Mouse (Mus musculus) 416B (cell line): ENCODE measurements around the gene Ddx5.
"Not testable (repeated sequence)": the region's sequence is repeated elsewhere in the genome, so short reads cannot be mapped to it uniquely, and the experiment has no call there.

ENCODE experiments used
- DNase-seq: peaks from one replicate; pipeline ENCODE4 v3.0.0; 2011; ENCODE audit warnings: low read depth

The Ddx5 gene

GRCm38 (mm10) chr11:106762139-106762799, 26.7 kb downstream of the Ddx5 start:
- peak; percentile 94 for DNase-seq

GRCm38 (mm10) chr11:106760511-106760910, 28.5 kb downstream of the Ddx5 start:
- DNase-seq = no peak

- DNase-seq = peak; percentile 93
Observed at GRCm38 (mm10) chr11:106759028-106759427, 30.0 kb downstream of the Ddx5 start.

- DNase-seq = no peak
Observed at GRCm38 (mm10) chr11:106755583-106755982, 33.4 kb downstream of the Ddx5 start.

DNA sequence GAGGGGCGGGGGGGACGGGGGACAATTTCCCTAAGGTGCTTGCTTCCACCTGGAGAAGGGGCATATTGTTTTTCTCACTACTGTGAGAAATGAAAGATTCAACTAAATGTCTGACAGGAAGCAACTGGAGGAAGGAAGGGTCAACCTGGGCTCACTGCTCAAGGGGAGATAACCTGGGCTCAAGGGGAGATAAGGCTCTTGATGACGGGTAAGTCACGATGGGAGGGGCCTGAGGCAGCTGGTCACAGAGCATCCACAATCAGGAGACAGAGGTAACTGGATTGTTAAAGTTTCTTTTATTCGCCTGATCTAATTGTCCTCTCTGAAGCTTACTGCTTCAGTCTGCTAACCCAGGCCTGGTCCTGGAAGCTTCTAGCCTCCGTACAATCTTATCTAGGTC, 35.7 kb downstream of the Ddx5 start:
- DNase-seq = no peak

- DNase-seq = peak; percentile 95
Observed at GRCm38 (mm10) chr11:106752103-106752502, 36.9 kb downstream of the Ddx5 start.

- DNase-seq = peak; percentile 98
Observed at GRCm38 (mm10) chr11:106751039-106752018, 37.7 kb downstream of the Ddx5 start, which contains the start of gene Milr1. Gene Milr1 (plus strand): TSS chr11:106751226.

DNA sequence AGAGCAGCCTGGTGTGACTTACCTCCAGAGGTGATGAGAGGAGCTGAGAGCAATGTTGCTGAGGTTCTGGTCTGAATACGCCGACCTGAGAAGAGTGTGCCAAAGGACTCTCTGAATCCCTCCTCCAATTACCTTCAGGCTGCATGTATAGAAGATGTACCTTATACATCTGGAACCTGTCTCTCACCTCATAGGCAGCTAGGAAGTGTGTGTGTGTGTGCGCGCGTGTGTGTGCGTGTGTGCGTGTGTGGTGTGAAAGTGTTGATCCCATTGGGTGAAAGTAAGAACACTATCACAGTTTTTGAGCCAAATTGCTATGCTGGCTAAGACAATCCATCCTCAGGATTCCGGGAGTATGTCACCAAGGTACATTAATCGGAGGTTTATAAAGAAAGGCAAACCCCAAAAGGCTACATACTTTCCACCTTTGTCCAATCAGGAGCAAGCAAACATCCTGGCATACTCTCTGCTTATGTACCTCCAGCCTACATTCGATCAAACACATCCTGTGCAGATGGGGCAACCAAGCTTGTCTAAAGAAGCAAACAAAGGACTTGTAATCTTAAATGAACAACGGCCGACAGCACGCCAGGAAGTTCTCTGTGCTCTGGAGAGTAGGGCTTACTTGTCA, 38.7 kb downstream of the Ddx5 start, which contains the start of gene Pecam1:
Gene Pecam1 (minus strand): TSS at position 508 of the 631 bp plus-strand sequence.
- peak; percentile 80 for DNase-seq

- DNase-seq = not testable (repeated sequence)
Observed at GRCm38 (mm10) chr11:106749557-106750120, 39.3 kb downstream of the Ddx5 start.

DNA sequence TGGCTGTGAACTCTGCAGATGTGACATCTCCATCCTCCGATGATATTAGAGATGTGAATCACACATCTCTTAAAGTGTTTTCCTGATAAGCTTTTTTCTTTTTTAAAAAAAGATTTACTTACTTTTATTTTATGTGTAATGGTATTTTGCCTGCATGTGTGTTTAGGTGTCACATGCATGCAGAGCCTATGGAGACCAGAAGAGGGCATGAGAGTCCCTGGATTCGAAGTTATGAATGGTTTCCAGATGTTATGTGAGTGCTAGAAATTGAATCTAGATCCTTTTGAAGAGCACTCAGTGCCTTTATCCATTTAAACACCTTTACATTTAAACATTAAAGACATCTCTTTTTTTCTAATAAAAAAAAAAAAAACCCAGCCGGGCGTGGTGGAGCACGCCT, 44.0 kb downstream of the Ddx5 start:
- DNase-seq = peak; percentile 64

GRCm38 (mm10) chr11:106742388-106742841, 46.6 kb downstream of the Ddx5 start:
- peak; percentile 79 for DNase-seq

GRCm38 (mm10) chr11:106741826-106742225, 47.2 kb downstream of the Ddx5 start:
- DNase-seq = no peak

GRCm38 (mm10) chr11:106741232-106741631, 47.8 kb downstream of the Ddx5 start:
- DNase-seq = no peak

GRCm38 (mm10) chr11:106740724-106741123, 48.3 kb downstream of the Ddx5 start:
- DNase-seq = peak; percentile 37

DNA sequence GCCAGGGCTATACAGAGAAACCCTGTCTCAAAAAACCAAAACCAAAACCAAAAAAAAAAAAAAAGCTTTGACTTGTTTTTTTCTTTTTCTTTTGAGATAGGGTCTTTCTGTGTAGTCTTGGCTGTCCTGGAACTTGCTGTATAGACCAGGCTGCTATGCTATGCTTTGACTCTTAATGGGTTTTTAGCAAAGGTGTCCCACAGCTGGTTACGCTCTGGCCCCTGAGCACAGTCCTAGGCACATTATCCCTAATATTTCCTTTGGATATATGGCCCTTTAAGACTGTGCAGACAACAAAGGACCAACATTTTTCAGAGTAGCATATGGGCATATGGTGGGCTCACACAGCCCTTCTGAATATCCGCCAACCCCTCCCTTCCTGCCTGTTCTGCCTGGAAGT, 49.9 kb downstream of the Ddx5 start:
- DNase-seq = no peak

GRCm38 (mm10) chr11:106737178-106737621, 51.8 kb downstream of the Ddx5 start:
- no peak for DNase-seq

DNA sequence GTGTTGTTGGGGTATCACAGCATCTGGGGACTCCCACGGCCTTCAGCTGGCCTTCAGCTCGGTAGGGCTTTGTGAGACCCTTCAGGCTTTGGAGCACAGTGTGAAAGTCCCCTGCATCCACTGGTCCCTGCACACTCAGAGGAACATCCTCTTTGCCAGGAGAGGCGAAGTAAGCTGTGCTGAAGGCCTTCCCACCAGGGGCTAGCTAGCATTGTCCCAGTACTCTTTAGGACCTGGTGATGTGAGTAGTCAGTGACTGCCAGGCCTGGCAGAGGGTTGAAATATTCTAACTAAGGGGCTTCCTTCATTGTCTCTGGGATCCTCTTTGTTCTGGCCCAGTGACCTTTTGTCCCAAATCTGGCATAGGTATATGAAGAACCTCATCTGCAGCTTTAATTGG, 52.4 kb downstream of the Ddx5 start:
- DNase-seq = no peak

DNA sequence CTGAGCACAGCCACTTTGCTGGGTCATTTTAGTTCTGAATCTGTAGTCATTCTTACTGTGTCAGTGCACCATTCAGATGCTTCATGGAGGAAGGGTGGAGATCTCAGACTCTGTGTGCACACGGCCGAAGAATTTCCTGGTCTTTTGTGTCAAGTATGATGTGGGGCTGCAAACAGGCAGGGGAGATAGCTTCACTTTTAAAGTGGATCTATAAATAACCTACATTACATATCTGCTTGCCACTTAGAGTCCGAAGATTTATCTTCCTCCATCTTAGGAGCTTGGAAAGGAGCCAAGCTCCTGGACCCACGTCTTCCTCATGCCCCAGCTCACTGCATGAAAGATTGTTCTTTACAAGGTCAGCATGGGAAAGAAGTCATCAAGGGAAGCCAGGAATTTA, 58.3 kb downstream of the Ddx5 start:
- peak; percentile 55 for DNase-seq
